ENCODE assay signal across 9 mouse cellular contexts in the genomic region with DNA sequence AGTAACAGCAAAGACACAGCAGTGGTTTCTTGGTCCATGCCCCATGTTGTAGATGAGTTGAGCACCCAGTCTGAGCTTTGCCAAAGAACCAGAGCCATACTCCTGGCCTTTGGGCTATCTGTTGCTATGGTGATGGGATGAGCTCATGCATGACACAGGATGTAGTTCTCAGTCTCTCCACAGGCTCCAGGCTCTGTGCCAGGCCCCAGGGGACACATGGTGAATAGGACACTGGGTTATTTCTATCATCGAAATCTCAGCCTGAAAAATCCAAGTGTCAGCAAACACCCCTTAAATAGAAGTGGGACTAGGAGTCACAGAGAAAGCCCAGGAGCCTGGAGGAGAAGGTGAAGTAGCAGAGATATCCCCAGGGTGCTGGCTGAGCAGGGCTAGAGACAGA. TPM values are rescaled to one million over a fixed set of nuclear protein-coding genes. Genes with fewer than 3 reads are reported as not detected.
DNase-seq lines count a peak whose midpoint lies in the region; ATAC-seq and TF ChIP-seq lines count a peak whose summit lies in the region.
"Had no signal": no experiment of that assay in that cellular context is flagged by ENCODE, and none has a peak within 500 bp of the region (broad histone marks: within the 10 kb centered on the region; RNA-seq: fewer than 3 reads in every experiment).

No protein-coding gene starts in this region.

- no peak; the same call in 1 of the 2 replicates for TF ChIP-seq CTCF in hindbrain, postnatal 0 days (IDR thresholded peaks at IDR 0.05; ENCODE audit: low read depth)

- DNase-seq in hindbrain, postnatal 0 days (ENCODE audit: low spot score) = peak; percentile 84
- peak; percentile 92 for DNase-seq in Muller cell, postnatal 12 days (ENCODE audit: inconsistent ontology term)
- peak; percentile 92 to 93 for DNase-seq in cerebellum, postnatal 10 days
- peak; percentile 47 for DNase-seq in heart, postnatal 25 days (ENCODE audit: low spot score)
- DNase-seq in retina, adult 2 months (ENCODE audit: low read depth, low spot score) = peak; percentile 16
- DNase-seq in thymus, postnatal 4 days = no peak
- no peak for DNase-seq in ovary, postnatal 36 days (ENCODE audit: low spot score)

- H3K27me3 ChIP-seq in hindbrain, postnatal 0 days (ENCODE audit: insufficient read depth, low read length) = no peaks in the 10 kb centered on the region
- no peaks in the 10 kb centered on the region for H3K27me3 ChIP-seq in hindbrain, embryonic 12.5 days

- no peak overlapping the region for H3K4me3 ChIP-seq in hindbrain, postnatal 0 days (ENCODE audit: low read length)
- H3K4me3 ChIP-seq in hindbrain, embryonic 12.5 days = no peak overlapping the region
- H3K4me3 ChIP-seq: liver, embryonic 15.5 days had no signal

- H3K4me2 ChIP-seq in hindbrain, postnatal 0 days (ENCODE audit: low read depth, low read length) = no peak overlapping the region
- H3K4me2 ChIP-seq in hindbrain, embryonic 12.5 days (replicated peaks) = no peak overlapping the region
- H3K4me2 ChIP-seq: liver, embryonic 15.5 days had no signal

- ATAC-seq in hindbrain, postnatal 0 days = peak; percentile 84
- ATAC-seq in hindbrain, embryonic 12.5 days (ENCODE audit: low FRiP score) = no peak

- intact Hi-C loops in heart, postnatal 25 days (cut with DNase I) = no loop called here

- WGBS in hindbrain, postnatal 0 days = 9% methylated on average over 1 of the region's 1 CpGs
- WGBS in hindbrain, embryonic 12.5 days = 26% methylated on average over 1 of the region's 1 CpGs

- H3K9ac ChIP-seq in hindbrain, postnatal 0 days (replicated peaks; ENCODE audit: low read length) = no peak overlapping the region
- H3K9ac ChIP-seq in hindbrain, embryonic 12.5 days = no peak overlapping the region
- H3K9ac ChIP-seq: liver, embryonic 15.5 days had no signal

- 0 out of 2 replicates have a peak, but pooled peaks cover 5% of the 10 kb centered on the region for H3K4me1 ChIP-seq in hindbrain, postnatal 0 days (ENCODE audit: insufficient read depth, low read length)
- H3K4me1 ChIP-seq in hindbrain, embryonic 12.5 days = peaks cover 5% of the 10 kb centered on the region
- H3K4me1 ChIP-seq: liver, embryonic 15.5 days had no signal

- H3K36me3 ChIP-seq in hindbrain, postnatal 0 days (ENCODE audit: insufficient read depth, low read length) = no peaks in the 10 kb centered on the region
- H3K36me3 ChIP-seq in hindbrain, embryonic 12.5 days = no peaks in the 10 kb centered on the region
- H3K36me3 ChIP-seq: liver, embryonic 15.5 days had no signal

- H3K9me3 ChIP-seq in hindbrain, postnatal 0 days (ENCODE audit: low read length) = no peaks in the 10 kb centered on the region
- no peaks in the 10 kb centered on the region for H3K9me3 ChIP-seq in hindbrain, embryonic 12.5 days (replicated peaks)
- H3K9me3 ChIP-seq: liver, embryonic 15.5 days had no signal

- H3K27ac ChIP-seq in hindbrain, postnatal 0 days = no peak overlapping the region
- no peak overlapping the region for H3K27ac ChIP-seq in hindbrain, embryonic 12.5 days
- H3K27ac ChIP-seq: liver, embryonic 15.5 days had no signal

RNA-seq across cellular contexts. Expression of a gene that starts 50.6 kb away (rescaled TPM):
- total RNA-seq in hindbrain, postnatal 0 days (2014; rRNA removed) = 34.9 and 35.1 TPM in 2 replicates
- polyA plus RNA-seq in hindbrain, postnatal 0 days (2015; fragmentation: Nextera tagmentation; extraction: Ambion mirVana) = 15.9 and 16.8 TPM in 2 replicates
- 21.7 and 27.4 TPM in 2 replicates for polyA plus RNA-seq in hindbrain, embryonic 12.5 days (2016; fragmentation: Nextera tagmentation; extraction: Ambion mirVana)
- 1 to 10 TPM; 6.1 to 6.4 TPM for total RNA-seq in heart, postnatal 25 days (2021)

Comparison
In these comparisons a context has a peak if more than half of its experiments do, and no peak if none do; other contexts are left out.
1. DNase-seq: peak in hindbrain, postnatal 0 days (single experiment), Muller cell, postnatal 12 days (single experiment), cerebellum, postnatal 10 days (2 of 2), heart, postnatal 25 days (single experiment) and retina, adult 2 months (single experiment); none in thymus, postnatal 4 days (single experiment) and ovary, postnatal 36 days (single experiment).